ENCODE assay signal across 8 mouse cellular contexts in the genomic region with DNA sequence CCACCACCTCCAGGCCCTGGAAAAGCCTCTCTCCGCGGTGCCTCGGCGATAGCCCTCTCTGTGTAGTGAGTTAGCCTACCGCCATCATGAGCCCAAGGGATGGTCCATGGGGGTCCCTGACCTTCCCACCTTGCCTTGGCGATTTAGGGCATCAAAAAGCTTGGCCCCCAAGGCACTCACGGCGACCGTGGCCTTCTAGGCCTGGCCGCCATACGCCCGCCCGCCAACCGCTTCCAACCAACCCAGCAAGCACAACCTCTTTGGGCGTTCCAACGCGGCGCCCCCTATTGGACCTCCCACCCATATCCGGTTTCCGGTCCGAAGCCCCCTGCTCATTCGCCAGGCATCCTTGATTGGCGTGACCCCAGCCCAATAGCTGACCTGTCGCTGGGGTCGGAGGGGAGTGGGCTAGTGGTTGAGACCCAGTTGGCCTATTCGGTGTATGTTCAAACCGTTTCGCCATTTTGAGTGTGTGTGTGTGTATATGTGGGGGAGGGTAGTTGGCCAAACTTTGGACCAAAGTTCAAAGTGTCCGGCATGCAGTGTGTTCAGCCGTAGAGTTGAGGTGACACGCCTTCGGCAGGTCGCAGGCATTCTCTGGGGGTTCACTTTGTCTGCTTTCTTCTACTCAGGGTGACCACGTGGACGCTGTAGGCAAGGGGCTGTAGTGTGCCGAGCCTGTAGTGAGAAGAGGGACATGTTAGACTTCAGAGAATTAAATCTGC. TPM values are rescaled to one million over a fixed set of nuclear protein-coding genes. Genes with fewer than 3 reads are reported as not detected.
DNase-seq lines count a peak whose midpoint lies in the region; ATAC-seq lines count a peak whose summit lies in the region.

No protein-coding gene starts in this region.

- peak overlapping the region; percentile 65 for H3K4me2 ChIP-seq in forebrain, embryonic 13.5 days
- H3K4me2 ChIP-seq in lung, embryonic 15.5 days = peak overlapping the region; percentile 69

- 0 out of 2 replicates have a peak, but pooled peaks cover 4% of the 10 kb centered on the region for H3K36me3 ChIP-seq in forebrain, embryonic 13.5 days (ENCODE audit: poor library complexity, severe bottlenecking)
- H3K36me3 ChIP-seq in lung, embryonic 15.5 days = 0 out of 2 replicates have a peak, but pooled peaks cover 6% of the 10 kb centered on the region

- peak overlapping the region; percentile 80 for H3K9ac ChIP-seq in forebrain, embryonic 13.5 days
- H3K9ac ChIP-seq in lung, embryonic 15.5 days = peak overlapping the region; percentile 61

- peaks cover 62% of the 10 kb centered on the region for H3K4me1 ChIP-seq in forebrain, embryonic 13.5 days
- peaks cover 29% of the 10 kb centered on the region; the same call in 1 of the 2 replicates for H3K4me1 ChIP-seq in lung, embryonic 15.5 days

- peak overlapping the region; percentile 87 for H3K27ac ChIP-seq in forebrain, embryonic 13.5 days
- peak overlapping the region; percentile 71 for H3K27ac ChIP-seq in lung, embryonic 15.5 days

- H3K9me3 ChIP-seq in forebrain, embryonic 13.5 days (replicated peaks) = peaks cover 58% of the 10 kb centered on the region
- H3K9me3 ChIP-seq in lung, embryonic 15.5 days = peaks cover 43% of the 10 kb centered on the region

- peak; percentile 88 to 93 for DNase-seq in left cerebral cortex, postnatal 10 days (ENCODE audit: extremely low spot score in 1 of 2, low spot score in 2 of 2)
- DNase-seq in left cerebral cortex, adult 9 months (ENCODE audit: low spot score in 2 of 2) = no peak
- peak; percentile 60 to 65 for DNase-seq in adrenal gland, postnatal 4 days (ENCODE audit: low spot score in 2 of 2)
- peak; percentile 46 for DNase-seq in ovary, postnatal 10 days (ENCODE audit: low spot score)
- DNase-seq in thymus, postnatal 4 days = peak; percentile 91

- WGBS in forebrain, embryonic 13.5 days = 51% methylated on average over 36 of the region's 36 CpGs
- 51% methylated on average over 36 of the region's 36 CpGs for WGBS in lung, embryonic 15.5 days

- peak; percentile 91 for ATAC-seq in forebrain, embryonic 13.5 days
- ATAC-seq in inflammation-experienced regulatory T-cells, adult 6 months = peak; percentile 75
- peak; percentile 90 for ATAC-seq in lung, embryonic 15.5 days (ENCODE audit: borderline replicate concordance, extremely low read depth, low FRiP score, low TSS enrichment)

- intact Hi-C loops in left cerebral cortex, postnatal 10 days (cut with DNase I) = loop anchor here (2.0 to 5.0 kb wide), 2 partner anchors 219 to 708 kb away; a partner anchor contains a TSS

- H3K4me3 ChIP-seq in forebrain, embryonic 13.5 days = peak overlapping the region; percentile 58
- H3K4me3 ChIP-seq in lung, embryonic 15.5 days = peak overlapping the region; percentile 59

- H3K27me3 ChIP-seq in forebrain, embryonic 13.5 days = peaks cover 36% of the 10 kb centered on the region
- H3K27me3 ChIP-seq in lung, embryonic 15.5 days = peaks cover 35% of the 10 kb centered on the region

RNA-seq across cellular contexts. Expression of a gene that starts 11.2 kb away (rescaled TPM):
- 1,000 to 10,000 TPM; 1,952 to 1,966 TPM for total RNA-seq in left cerebral cortex, postnatal 10 days (2021)
- total RNA-seq in adrenal gland, postnatal 4 days (2021) = 1,000 to 10,000 TPM; 3,043 to 3,192 TPM
- polyA plus RNA-seq in forebrain, embryonic 13.5 days (2015; fragmentation: Nextera tagmentation; extraction: Ambion mirVana) = 976 and 1,086 TPM in 2 replicates
- polyA plus RNA-seq in inflammation-experienced regulatory T-cells, adult 6 months (2017; shearing (Covaris generic)) = 100 to 1,000 TPM; 121 to 127 (median 126) TPM
- 2,028 and 2,095 TPM in 2 replicates for polyA plus RNA-seq in lung, embryonic 15.5 days (2015; fragmentation: Nextera tagmentation; extraction: Ambion mirVana)

RNA-seq across cellular contexts. Expression of a gene that starts 51.2 kb away (rescaled TPM):
- 1 to 10 TPM; 2.2 to 2.6 TPM for total RNA-seq in left cerebral cortex, postnatal 10 days (2021)
- 1 to 10 TPM; 2.1 to 2.2 TPM for total RNA-seq in adrenal gland, postnatal 4 days (2021)
- 9.4 TPM in 2 replicates for polyA plus RNA-seq in forebrain, embryonic 13.5 days (2015; fragmentation: Nextera tagmentation; extraction: Ambion mirVana)
- not detected for polyA plus RNA-seq in inflammation-experienced regulatory T-cells, adult 6 months (2017; shearing (Covaris generic))
- polyA plus RNA-seq in lung, embryonic 15.5 days (2015; fragmentation: Nextera tagmentation; extraction: Ambion mirVana) = 25.3 and 26.4 TPM in 2 replicates

Comparison
In these comparisons a context has a peak if more than half of its experiments do, and no peak if none do; other contexts are left out.
1. DNase-seq: peak in left cerebral cortex, postnatal 10 days (2 of 2), adrenal gland, postnatal 4 days (2 of 2), ovary, postnatal 10 days (single experiment) and thymus, postnatal 4 days (single experiment); none in left cerebral cortex, adult 9 months (0 of 2).
2. RNA of a gene that starts 51.2 kb away (polyA plus RNA-seq): 25.3 to 26.4 TPM in lung, embryonic 15.5 days and 9.4 TPM in forebrain, embryonic 13.5 days; not detected in inflammation-experienced regulatory T-cells, adult 6 months; every median in the first group is over 10 times any median in the second.
3. Peak in every context shown above with its lines, with median percentiles within 50 percentile points of each other: ATAC-seq.